Mouse (Mus musculus) cerebellum, adult 2 months (tissue): ENCODE results near the gene Lrba.

Source experiments
- CTCF ChIP-seq: fragments of 200-500 bp; IDR thresholded peaks from 2 replicates; pipeline ENCODE4 v1.5.1; 2011; ENCODE audit warnings: low read depth, mild to moderate bottlenecking, control low read depth, low read length, moderate library complexity, borderline replicate concordance; ENCODE audit not compliant: insufficient read depth
- POLR2A ChIP-seq: fragments of 200-500 bp; IDR thresholded peaks from 2 replicates; pipeline ENCODE4 v1.6.1; 2011; ENCODE audit warnings: low read length, control low read depth, borderline replicate concordance; ENCODE audit not compliant: insufficient read depth

DNA sequence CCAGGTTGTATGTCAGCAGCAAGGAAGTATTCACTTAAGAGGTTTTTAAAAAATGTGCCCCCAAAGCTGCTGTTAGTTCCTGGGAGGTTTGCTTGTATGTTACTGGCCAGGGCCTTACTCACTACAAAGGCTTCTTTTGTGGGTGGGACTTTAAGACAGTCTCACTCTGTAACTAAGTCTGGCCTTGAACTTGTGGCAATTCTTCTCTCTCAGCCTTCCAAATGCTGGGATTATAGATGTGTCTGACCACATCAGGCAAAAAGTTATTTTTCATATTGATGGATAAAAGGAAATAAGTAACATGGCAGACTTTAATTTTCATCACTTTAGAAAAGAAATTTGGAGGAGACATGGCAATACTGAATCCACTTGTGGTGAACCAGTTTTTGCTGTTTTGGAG is 28.1 kb downstream of the Lrba start:
- TF ChIP-seq CTCF: no peak
- no peak for TF ChIP-seq POLR2A
